Mouse (Mus musculus) T-helper 2 cell (primary cell): ENCODE measurements around the gene Fstl5.

Experiments used
- in situ Hi-C: fragments of 300-600 bp; cut with MboI, MseI; formaldehyde crosslinking; loops from one replicate; pipeline ENCODE4 v1.15.1; 2025; ENCODE audit warnings: high pct_unique_total_duplicates

Fstl5 gene

GRCm38 (mm10) chr3:76074060-76074707, at the start of gene Fstl5:
Gene Fstl5, plus strand, starts transcription at chr3:76074270.
- in situ Hi-C loops, result loop anchor here (25.0 kb wide), 1 partner anchor 1138 kb away; no protein-coding TSS in a partner anchor

GRCm38 (mm10) chr3:76025523-76025922, 48.5 kb upstream of the Fstl5 start:
- in situ Hi-C loops, result no loop called here

GRCm38 (mm10) chr3:76051124-76051523, 22.9 kb upstream of the Fstl5 start:
- in situ Hi-C loops, result loop anchor here (25.0 kb wide), 1 partner anchor 1161 kb away; no protein-coding TSS in a partner anchor

- in situ Hi-C loops, result loop anchor here (25.0 kb wide), 1 partner anchor 1150 kb away; no protein-coding TSS in a partner anchor
Observed at GRCm38 (mm10) chr3:76061996-76062395, 12.1 kb upstream of the Fstl5 start.

- in situ Hi-C loops, result loop anchor here (25.0 kb wide), 1 partner anchor 1144 kb away; no protein-coding TSS in a partner anchor
Observed at GRCm38 (mm10) chr3:76067920-76068319, 6.2 kb upstream of the Fstl5 start.

GRCm38 (mm10) chr3:76072826-76073225, 1.2 kb upstream of the Fstl5 start:
- in situ Hi-C loops, result loop anchor here (25.0 kb wide), 1 partner anchor 1139 kb away; no protein-coding TSS in a partner anchor

GRCm38 (mm10) chr3:76140445-76140844, 66.4 kb downstream of the Fstl5 start:
- in situ Hi-C loops, result no loop called here

GRCm38 (mm10) chr3:76147846-76148245, 73.8 kb downstream of the Fstl5 start:
- in situ Hi-C loops, result no loop called here

GRCm38 (mm10) chr3:76238834-76239233, 164.8 kb downstream of the Fstl5 start:
- in situ Hi-C loops, result no loop called here

GRCm38 (mm10) chr3:76251385-76251784, 177.3 kb downstream of the Fstl5 start:
- in situ Hi-C loops, result no loop called here

GRCm38 (mm10) chr3:76292993-76293392, 218.9 kb downstream of the Fstl5 start:
- in situ Hi-C loops, result loop anchor here (10.0 kb wide), 1 partner anchor 462 kb away; no protein-coding TSS in a partner anchor

- in situ Hi-C loops, result loop anchor here (10.0 kb wide), 1 partner anchor 460 kb away; no protein-coding TSS in a partner anchor
Observed at GRCm38 (mm10) chr3:76294394-76294793, 220.3 kb downstream of the Fstl5 start.

GRCm38 (mm10) chr3:76301026-76301773, 227.1 kb downstream of the Fstl5 start:
- in situ Hi-C loops, result no loop called here

- in situ Hi-C loops, result no loop called here
Observed at GRCm38 (mm10) chr3:76316991-76317390, 242.9 kb downstream of the Fstl5 start.

- in situ Hi-C loops, result no loop called here
Observed at GRCm38 (mm10) chr3:76319531-76319930, 245.5 kb downstream of the Fstl5 start.

GRCm38 (mm10) chr3:76322431-76322830, 248.4 kb downstream of the Fstl5 start:
- in situ Hi-C loops, result no loop called here

- in situ Hi-C loops, result no loop called here
Observed at GRCm38 (mm10) chr3:76336922-76337321, 262.9 kb downstream of the Fstl5 start.

GRCm38 (mm10) chr3:76367000-76367399, 292.9 kb downstream of the Fstl5 start:
- in situ Hi-C loops, result no loop called here

- in situ Hi-C loops, result no loop called here
Observed at GRCm38 (mm10) chr3:76369910-76370309, 295.8 kb downstream of the Fstl5 start.

- in situ Hi-C loops, result no loop called here
Observed at GRCm38 (mm10) chr3:76428775-76429372, 354.8 kb downstream of the Fstl5 start.

- in situ Hi-C loops, result no loop called here
Observed at GRCm38 (mm10) chr3:76467229-76467874, 393.3 kb downstream of the Fstl5 start.

GRCm38 (mm10) chr3:76468147-76468546, 394.1 kb downstream of the Fstl5 start:
- in situ Hi-C loops, result no loop called here
